Mouse (Mus musculus) A20 (cell line): ENCODE measurements at regions not wholly inside any gene's neighbourhood (a gene's known extent, or its start where the extent isn't known, plus 50 kb on each side); places are given as distances from the start of the nearest gene placed in this dataset.

Experiments
- DNase-seq: peaks from one replicate; pipeline ENCODE4 v3.0.0-alpha.2; 2011; ENCODE audit warnings: low read depth, low spot score

DNA sequence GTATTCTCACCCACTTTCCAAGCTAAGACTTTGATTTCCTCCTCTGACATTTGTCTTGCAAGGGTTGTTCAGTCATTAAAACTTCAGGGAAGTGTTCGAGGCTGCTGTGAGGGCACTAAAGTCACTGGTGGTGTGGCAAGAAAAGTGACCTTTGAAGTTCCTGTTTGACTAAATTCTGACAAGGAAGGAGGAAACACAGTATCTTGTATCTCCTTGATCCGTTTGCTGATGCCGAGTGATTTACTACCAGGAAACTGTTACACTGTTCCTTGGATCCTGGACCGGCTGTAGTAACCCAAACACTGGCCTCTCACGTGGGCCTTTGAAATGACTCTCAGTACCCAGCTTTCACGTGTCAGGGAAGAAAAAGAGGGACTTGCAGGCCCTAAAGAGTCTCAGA is 53.5 kb upstream of the Ralgapa2 start:
- DNase-seq = no peak

DNA sequence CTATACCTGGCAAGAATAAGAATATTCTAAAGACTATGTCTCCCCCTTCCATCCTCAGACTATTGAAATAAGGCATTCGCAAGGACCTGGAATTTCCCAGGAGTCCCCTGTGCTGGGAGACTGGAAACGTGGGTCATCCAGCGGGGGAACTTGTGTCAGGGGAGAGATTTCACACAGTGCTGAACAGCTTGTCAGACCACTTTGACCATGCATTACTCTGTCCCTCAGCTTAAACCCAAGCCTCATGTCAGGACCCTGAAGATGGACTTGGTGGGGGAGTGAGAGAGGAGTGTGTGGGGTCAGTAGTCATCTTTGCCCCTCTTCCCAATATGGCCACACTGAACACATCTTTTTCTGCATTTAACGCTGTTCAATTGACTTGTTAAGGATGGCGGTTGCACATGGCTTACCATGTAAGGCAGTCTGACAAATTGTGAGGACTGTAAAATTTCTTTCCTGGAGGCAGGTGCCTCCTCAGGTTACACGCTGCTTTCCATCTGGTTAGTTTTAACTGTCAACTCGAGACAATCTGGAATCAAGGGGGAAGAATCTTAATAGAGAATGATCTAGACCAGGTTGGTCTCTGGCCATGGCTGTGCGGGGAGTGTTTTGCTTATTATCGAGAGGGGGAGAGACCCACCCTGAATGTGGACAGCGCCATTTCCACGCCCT is 56.2 kb upstream of the Ralgapa2 start:
- no peak for DNase-seq

DNA sequence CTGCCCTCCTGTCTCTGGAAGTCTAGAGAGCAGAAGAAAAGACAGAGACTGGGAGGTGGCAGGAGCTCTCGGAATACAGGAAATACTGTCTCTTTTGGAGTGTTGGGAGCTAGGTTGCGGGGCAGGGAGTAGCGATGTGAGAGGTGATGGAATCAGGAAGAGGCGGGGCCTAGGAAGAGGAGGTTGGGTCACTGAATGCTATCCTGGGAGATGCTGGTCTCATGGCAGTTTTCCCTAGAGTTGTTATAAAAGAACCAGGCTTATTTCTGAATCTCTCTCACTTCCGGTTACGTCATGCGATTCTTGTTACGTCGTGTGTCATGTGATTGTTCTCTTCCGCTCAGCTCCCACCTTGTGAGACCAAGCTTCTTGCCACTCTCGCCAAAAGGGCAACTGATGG is 58.9 kb upstream of the Ralgapa2 start:
- no peak for DNase-seq

GRCm38 (mm10) chr2:146571857-146572256 is 59.7 kb upstream of the Ralgapa2 start:
- no peak for DNase-seq

GRCm38 (mm10) chr2:146575610-146576297 is 63.6 kb upstream of the Ralgapa2 start:
- no peak for DNase-seq

DNA sequence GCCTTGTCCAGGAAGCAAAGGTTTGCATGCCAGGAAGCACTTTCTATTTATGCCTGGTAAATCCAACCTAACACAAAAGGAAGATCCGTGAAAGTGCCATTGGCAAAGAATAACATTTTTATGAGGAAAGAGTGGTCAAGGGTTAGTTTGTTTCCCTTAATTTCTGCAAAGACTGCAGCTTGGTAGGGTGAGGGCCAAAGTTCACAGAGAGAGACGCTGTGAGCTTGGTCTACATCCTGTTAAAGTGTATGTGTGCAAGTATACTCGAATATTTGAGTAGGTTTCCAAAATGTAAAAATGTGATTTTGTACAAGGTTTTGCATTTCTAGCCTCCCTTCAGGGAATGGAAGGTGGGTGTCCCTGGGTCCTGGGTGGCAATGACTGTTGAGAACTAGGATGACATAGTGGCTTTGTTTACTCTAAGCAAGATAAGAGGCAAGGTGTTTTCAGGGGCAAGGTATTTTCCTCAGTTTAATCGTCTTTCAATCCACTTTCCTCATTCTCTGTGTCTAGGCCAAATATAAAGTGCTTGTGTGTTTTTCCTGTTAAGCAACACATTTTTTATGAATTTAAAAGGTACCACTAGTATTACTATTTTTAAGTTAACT is 64.3 kb upstream of the Ralgapa2 start:
- DNase-seq = no peak

- DNase-seq = no peak
These were observed 65.0 kb upstream of the Ralgapa2 start for GRCm38 (mm10) chr2:146577096-146577495.

GRCm38 (mm10) chr2:146581220-146581619 is 69.1 kb upstream of the Ralgapa2 start:
- DNase-seq = no peak

DNA sequence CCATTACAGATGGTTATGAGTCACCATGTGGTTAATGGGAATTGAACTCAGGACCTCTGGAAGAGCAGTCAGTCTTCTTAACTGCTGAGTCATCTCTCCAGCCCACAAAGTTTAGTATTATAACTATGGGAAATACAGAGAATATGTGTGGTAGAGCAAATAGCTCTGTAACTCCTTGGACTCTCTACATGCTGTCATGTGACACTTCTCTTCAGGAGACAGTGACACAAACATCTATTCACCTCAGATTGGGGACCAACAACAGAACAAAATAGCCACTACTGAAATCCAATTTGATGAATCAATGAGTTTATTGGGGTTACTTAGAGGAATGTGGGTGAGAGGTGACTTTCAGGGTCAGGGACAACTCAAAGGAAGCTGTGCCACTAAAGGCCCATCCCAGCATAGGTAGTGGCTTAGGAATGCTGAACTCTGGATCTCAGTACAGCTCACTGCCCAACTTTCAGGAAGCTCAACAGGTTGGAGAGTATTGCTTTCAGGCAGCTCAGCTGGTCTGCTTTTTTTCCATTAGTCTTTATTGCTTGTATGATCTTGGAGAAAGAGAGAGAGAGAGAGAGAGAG is 71.8 kb upstream of the Ralgapa2 start:
- DNase-seq = no peak

GRCm38 (mm10) chr2:146586381-146586780 is 74.2 kb upstream of the Ralgapa2 start:
- no peak for DNase-seq

DNA sequence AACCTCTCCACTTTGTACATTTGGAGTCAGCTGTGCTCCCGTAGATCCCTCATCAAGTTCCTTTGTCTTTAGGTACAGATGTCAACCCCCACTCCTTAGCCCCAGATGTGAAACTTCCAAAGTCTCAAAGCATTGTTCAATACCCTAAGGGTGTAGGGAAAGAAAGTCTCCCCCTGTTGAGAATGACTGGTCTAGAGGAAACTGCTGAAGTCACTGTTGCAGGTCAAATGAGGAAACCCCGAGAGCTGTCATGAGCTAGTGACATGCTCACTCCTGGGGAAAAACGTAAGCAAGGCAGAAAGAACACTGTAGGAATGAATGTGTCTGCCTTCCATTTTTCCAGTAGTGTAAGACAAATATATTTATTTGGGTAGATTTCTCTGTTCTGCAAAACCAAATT is 74.8 kb upstream of the Ralgapa2 start:
- DNase-seq = no peak

- no peak for DNase-seq
These were observed 77.7 kb upstream of the Ralgapa2 start for GRCm38 (mm10) chr2:146589860-146590259.

GRCm38 (mm10) chr2:146593291-146593690 is 81.1 kb upstream of the Ralgapa2 start:
- no peak for DNase-seq

DNA sequence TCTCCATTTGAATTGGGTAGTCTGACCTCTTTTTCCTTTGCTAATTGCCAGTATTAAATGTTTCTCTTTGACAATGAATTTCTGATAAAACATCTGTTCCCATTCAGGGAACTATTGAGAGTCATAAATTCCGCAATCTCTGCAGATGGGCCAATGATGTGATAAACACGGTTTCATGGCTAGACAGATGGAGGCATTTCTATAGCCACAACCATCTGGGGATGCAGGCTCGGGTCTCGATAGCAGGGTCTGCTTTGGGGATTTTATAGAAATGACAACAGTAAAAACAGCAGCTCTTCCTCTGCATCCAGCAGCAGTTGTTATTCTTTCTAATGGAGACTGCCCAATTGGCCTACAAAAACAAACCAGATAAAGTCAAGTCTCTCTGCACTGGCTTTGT is 82.1 kb upstream of the Ralgapa2 start:
- DNase-seq = no peak

DNA sequence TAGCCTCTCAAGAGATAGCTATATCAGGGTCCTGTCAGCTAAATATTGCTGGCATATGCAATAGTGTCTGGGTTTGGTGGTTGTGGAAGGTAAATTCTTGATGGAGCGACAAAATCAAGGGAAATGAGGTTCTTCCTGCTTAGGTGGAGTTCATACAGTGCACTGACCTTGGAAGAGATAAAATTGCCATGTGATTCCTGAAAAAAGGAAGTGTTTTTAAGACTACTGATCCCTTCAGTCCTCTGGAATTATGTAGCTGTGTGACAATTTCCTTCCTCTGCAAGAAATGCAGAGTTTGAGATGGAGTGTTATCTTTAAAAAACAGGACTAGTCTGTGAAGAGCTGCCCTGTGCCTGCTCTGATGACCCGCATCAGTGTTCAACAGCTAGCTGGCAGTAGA is 83.5 kb upstream of the Ralgapa2 start:
- no peak for DNase-seq

- DNase-seq = no peak
These were observed 94.0 kb upstream of the Ralgapa2 start for GRCm38 (mm10) chr2:146606170-146606569.

DNA sequence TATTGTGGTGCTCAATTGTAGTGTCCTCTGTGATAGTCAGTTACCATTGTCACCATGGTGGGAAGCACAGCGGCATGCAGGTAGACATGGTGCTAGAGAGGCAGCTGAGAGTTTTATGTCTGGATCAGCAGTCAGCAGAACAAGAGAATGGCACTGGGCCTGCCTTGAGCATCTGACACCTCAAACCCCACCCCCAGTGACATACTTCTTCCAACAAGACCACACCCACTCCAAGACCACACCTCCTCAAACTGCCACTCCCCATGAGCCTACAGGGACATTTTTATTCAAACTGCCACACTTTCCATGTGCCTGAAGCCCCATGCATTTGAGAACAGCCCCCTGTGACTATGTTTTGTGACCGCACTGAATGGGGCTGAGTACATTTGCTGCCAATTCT is 98.8 kb upstream of the Ralgapa2 start:
- no peak for DNase-seq

- peak; percentile 70 for DNase-seq
These were observed 99.9 kb upstream of the Ralgapa2 start for GRCm38 (mm10) chr2:146611886-146612521.

GRCm38 (mm10) chr2:146612522-146613288 is 100.6 kb upstream of the Ralgapa2 start:
- DNase-seq = peak; percentile 70

- peak; percentile 42 for DNase-seq
These were observed 109.0 kb upstream of the Ralgapa2 start for GRCm38 (mm10) chr2:146621167-146621566.

DNA sequence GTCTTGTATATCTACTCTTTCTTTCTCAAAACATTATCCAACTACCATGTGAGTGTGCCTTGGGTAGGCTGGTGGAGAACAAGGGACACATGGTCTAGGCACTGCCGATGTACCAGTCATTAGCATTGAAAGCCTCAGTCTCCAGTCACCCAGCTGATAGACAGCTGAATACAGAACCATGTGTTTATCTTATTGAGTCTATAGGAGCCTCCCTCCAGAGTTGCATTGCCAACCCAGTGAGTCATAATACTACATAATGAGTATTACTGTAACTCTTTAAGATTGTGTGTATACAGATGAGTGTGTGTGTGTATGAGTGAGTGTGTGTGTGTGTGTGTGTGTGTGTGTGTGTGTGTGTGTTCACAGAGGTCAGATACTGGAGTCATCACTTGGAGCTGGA is 110.9 kb upstream of the Ralgapa2 start:
- no peak for DNase-seq
